Mouse (Mus musculus) layer of hippocampus, adult 11-12 months (tissue): Measurements from ENCODE around the gene Slc7a10.

Experiments
- DNase-seq: peaks from one replicate; pipeline ENCODE4 v3.0.0; 2022; ENCODE audit warnings: low spot score

Slc7a10 gene

DNA sequence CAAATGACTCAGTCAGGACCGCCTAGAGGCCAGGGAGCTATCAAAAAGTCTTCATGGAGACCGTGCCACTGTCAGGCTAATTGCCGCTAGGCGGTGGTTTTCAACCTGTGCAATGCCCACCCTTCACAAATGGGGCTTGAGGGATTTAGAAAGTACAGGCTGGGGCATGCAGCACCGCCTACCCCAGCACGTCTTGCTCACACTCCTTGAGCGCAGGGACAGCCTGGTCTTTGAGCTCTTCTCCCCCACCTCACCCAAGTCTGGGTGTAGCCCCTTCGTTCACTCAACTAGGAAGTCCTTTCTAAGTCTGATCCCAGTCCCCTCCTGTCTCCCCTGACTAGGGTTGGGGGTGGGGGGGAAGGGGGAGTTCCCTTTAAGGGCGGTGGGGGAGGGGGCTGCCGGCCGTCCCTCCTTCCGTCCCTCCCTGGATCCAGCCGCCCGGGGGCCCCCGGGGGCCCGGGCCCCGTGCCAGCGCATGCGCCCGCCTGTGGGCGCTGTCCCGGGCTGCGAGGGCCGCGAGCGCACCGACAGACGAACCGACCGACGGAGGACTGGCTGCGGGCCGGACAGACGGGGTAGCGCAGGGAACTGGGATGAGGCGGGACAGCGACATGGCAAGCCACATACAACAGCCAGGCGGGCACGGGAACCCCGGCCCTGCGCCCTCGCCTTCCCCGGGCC is at the start of gene Slc7a10:
Slc7a10 (plus strand) TSS at position 497 of the 681 bp plus-strand sequence.
- DNase-seq = no peak

DNA sequence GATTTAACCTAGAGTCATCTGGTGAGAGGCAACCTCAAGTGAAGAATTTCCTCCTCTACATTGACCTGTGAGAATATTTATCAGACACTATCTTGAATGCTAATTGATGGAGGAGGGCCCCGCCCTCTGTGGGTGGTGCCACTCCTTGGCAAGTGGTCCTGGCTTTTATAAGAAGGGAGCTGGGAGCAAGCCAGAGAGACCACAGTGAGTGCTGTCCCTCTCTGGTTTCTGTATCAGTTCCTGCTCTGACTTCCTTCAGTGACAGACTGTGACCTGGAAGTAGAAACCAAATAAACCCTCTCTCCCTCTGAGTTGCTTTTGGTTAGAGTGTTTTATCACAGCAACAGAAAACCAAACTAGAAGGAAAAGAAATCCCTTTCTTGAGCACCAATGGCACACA is 48.7 kb upstream of the Slc7a10 start:
- no peak for DNase-seq

DNA sequence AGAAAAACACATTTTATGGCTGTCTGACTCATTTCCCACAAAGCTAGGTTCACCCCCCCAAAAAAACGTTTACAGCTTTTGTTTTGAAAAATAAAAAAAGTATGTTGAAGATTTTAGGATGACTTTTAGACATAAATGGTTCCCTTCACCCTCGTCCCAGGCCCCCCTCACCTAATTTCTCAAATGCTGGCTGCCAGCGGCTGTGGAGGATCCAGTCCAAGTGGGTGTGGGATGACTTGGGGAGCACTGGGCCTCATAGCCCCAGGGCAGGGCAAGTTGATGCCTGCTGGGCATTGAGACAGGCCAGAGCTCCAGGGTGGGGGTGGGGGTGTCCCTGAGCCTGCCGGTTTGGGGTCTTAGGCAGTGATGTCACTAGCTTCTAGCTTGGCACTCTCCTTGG is 47.7 kb upstream of the Slc7a10 start:
- DNase-seq = no peak

DNA sequence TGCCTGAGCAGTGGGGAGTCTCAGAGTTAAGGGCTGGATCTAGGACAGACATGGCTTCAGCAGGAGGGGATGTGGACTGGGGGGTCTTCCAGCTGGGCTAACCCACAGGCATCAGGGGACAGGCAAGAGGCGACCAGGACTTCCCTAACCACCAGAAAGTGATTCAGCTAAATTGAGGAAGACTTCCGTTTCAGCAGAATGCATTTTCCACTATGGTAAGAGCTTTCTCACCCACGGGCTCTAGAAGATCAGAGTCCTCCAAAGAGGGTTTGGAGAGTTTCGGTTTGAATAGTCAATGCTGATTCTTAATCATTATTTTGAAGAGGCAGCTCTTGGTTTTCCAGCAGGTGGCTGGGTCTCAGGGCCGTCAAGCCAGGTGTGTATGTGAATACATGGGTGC is 46.3 kb upstream of the Slc7a10 start:
- no peak for DNase-seq

DNA sequence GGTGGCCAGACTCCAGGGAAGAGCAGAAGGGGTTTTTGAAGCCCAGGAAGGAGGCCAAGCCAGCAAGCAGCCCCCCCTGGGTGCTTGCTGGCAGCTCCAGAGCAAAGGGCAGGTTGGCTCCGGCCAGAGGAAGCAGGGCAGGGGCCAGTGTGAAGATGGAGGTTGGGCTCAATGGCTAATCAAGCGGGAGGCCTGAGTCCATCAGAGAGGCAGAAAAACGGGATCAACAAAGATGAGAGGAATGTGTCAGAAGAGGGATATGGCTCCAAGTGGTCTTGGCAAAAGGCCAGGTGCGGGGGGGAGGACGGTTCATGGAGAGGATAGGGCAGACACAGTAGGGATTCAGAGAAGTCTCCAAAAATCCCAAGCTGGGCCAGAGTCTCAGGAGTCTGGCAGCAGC is 44.7 kb upstream of the Slc7a10 start:
- no peak for DNase-seq

DNA sequence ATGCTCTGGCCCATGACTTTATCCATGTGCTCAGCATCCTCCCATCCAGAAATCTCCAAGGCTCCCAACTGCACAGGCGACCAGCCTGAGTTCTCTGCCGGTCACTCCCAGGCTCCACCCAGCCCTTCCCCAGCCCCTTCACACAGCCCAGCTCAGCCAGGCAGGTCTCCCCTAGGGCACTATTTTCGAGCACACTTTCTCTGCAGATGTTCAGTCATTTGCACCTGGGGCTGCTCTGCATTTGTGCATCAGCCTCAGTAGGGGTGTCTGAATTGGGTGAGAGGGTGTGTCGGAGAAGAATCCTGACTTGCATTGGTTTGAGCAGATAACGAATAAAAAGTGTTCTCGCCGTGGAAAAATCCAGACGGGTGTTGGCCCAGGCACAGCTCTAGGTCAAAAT is 43.7 kb upstream of the Slc7a10 start:
- no peak for DNase-seq

DNA sequence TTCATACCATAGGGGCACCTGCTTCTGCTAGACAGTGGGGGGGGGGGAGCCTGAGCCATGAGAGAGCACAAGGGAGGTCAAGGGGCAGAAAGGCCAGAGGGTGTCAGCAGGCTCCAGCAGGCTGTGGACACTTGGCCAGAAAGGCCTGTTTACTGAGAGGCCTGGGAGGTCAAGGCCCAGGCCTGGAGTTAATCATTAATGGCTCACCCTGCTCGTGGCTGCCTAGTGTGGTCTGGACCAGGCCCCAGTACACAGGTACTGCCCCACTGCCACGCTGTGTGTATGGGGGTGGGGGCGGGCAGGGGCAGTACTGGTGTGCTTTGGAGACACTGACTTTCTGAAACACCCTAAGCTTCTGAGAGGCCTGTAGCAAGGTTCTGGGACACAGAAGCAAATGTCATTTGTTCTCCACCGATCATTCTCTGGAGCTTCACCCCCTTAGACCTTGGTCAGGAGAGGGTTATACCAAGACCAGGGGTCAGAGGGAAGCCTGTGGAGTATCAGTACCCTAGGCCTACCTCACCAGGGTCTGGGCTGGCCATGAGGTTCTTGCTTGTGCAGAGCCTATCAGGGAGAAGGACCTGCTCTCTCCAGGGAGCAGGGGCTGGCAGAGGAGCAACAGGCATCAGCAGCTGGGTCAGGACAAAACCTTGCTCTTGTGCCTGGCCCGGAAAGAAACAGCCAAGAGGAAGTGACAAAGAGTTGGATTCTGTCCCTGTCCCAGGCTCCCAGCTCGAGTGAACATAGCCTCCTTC is 42.1 kb upstream of the Slc7a10 start:
- no peak for DNase-seq

DNA sequence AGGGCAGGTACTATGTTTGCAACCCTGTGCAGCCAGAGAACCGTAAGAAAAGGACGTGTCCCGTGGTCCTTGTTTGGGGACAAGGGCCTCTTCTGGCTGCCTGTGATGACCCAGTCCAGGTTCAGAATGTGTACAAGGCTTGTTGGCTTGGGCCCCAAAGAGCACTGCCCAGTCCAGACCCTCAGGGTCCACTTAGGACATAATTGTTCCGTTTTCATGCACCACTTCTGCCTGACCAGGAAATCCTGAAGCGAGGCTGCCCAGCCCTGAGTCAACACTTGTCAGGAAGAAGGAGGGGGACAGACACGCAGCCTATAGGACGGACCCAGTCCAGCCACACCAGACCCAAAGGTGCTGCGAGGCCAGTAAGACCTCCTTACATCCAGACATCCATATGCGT is 41.1 kb upstream of the Slc7a10 start:
- DNase-seq = no peak

DNA sequence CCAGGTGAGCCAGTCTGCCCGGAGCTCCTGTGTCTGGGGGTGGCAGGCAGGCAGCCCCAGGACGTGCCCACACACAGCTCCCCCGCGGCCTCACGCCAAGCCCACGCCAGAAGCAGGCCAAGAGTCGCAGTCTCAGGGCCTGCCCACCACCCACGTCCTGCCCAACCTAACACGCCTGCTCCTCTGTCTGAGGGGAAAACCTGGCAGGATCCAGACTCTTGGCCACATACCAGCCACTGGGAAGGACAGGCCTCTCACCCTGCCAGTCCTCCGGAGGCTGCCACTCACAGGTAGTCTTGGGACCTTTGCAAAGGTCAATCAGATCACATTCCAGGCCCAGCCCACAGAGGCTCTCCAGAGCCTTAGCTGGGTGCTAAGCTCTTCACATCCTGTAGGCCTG is 39.9 kb upstream of the Slc7a10 start:
- DNase-seq = no peak

DNA sequence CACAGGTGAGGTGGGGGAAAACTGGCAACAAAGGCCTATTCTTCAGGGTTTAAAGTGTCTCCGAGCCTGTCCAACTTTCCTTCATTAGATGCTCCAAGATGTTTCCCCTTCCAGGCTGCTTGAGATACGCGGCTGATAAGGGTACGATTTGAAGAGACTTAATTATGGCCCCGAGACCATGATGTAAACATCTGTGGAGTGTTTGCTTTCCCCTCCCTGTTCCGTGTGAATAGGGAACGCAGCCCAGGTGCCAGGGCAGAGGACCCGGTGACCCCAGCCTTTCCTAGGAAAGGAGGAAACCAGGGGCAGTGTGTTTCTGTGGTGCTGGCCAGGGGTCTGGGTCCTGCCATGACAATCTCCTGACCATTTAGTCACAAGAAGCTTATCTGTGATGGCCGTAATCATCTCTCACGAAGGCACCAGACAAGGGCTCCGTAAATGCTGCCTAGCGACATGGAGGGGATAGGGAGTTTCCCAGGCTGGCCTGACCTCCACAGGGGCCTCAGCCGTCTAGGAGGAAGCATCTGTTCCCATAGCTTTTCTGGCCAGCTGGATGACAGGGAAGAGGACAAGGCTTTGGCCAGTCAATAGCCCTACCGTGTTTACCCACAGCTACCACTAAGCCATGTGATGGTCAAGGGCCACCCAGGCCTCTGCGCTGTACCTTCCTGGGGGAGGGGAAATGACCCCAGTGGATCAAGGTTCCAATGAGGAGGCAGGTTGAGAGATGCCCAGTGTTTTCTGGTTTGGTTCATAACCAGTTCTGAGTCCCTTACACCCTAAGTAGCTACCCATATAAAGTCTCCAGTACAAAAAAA is 36.4 kb upstream of the Slc7a10 start:
- no peak for DNase-seq

DNA sequence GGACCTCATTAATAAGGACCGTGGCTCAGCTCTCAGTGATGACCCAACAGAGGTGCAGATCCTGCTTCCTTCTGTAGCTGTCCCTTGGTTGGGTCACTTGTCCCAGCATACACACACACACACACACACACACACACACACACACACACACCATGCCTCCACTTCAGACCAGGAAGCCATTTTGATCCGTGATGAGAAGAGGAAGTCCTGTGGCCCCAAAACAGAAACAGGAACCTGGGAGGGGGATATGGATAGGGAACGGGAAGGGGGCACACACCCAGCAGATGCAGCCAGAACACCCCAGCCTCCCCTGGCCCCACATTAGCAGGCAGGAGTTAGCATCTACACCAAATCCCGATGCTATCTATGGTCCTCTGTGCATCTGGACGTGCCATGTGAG is 35.3 kb upstream of the Slc7a10 start:
- peak; percentile 29 for DNase-seq

DNA sequence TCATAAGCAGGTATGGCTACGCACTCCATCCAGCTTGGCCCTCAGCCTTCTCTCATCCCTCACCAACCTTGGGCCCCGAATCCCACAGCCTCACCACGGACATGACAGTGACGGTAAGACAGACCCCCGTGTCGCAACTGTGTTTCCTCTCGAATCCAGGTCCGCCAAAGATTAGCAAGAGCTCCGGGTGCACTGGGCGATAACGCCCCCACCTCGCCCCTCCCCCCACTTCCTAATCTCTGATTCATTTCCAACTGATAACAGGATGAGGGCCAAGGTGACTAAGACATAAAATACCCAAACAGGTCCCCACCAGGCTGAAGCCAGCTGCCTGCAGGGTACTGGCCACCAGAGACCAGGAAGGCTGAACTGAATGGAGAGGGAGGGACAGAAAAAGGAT is 31.7 kb upstream of the Slc7a10 start:
- DNase-seq = no peak

DNA sequence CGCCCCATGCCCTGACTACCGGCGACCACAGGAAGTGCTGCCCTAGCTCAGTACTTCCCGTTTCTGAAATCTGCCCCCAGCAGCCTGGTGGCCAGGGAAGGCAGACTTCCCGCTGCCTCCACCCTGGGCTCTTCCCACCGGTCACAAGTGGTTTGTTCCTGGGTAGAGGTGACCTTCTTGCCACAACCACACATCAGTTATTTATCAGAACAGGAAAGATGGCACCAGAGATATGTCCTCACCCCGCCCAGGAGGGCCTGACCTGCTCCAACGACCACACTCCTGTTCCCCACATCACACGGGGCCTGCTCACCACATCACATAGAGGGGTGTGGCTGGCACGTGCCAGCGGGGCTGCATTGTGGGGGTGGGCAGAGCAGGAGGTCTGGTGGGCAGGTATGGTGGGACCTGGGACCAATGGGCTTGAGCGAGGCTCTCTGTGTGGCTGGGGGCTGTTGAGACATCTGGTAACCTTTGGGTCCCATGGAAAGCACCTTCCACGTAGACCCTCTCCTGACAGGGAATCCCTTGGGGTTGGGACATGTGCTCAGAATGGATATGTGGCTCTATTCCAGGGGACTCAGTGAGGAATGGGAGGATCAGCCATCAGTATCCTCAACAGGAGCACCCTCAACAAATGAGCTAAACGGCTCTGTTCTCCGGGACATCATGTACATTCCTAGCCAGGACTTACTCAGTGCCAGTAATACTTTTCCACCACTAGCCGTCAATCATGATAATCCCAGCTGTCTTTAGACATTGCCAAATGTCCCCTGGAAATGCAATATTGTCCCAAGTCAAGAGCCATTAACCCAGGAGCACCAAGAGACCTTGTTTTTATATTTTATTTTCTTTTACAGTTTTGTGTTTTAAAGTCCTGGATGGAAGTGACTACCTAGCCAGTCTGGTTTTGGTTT is 29.4 kb upstream of the Slc7a10 start:
- peak; percentile 20 for DNase-seq

DNA sequence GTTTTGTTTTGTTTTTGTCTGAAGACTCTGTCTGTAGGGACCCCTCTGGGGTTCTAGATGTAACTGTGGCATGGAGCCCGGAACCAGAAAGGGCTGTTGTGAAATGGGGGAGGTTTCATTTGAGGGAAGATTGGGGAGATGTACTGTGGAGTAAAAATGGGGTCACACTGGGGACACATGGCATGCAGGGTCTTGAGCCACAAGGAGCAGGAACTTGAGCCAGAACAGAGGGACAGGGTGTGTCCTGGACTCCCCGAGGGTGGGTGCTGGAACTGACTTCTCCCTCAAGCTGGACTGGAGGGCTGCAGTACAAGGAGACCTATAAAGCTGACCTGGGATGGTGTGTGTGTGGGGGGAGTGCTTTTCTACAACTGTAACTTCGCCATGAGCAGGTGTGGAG is 28.7 kb upstream of the Slc7a10 start:
- DNase-seq = no peak

DNA sequence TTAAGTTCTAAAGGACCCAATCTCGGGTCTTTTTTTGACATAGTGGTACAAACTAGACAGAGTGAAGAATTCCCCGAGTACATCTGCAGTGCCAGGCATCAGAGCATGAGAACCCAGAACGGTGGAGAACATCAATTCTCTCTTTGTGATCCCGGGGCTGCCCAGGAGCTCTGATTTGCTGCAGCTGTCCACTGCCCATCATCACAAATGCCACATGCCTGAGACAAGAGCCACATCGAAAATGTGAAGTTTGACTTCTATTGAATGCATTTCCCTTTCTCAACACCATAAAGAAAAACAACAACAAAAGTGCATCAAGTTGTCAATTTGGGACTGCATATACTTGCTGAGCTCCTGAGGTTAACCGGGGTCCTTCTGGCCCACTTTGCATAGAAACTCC is 23.7 kb upstream of the Slc7a10 start:
- DNase-seq = no peak

DNA sequence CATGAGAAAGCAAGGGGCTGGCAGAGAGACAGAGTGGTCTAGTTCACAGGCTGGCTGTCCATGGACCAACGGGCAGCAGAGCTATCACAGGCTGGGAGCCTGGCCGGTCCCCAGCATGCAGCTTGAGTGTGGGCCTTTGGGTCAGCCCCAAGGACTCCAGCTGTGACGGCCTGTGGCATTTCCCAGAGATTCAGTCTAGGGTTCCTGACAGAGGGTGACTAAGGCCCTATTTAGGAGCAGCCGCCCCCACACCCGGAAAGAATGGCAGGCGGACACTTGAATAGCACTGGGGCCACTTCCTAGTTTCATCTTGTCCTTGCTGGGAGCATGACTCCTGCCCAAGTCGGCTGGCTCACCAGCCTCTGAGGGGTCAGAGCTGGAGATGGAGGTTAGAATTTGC is 22.6 kb upstream of the Slc7a10 start:
- DNase-seq = peak; percentile 61

DNA sequence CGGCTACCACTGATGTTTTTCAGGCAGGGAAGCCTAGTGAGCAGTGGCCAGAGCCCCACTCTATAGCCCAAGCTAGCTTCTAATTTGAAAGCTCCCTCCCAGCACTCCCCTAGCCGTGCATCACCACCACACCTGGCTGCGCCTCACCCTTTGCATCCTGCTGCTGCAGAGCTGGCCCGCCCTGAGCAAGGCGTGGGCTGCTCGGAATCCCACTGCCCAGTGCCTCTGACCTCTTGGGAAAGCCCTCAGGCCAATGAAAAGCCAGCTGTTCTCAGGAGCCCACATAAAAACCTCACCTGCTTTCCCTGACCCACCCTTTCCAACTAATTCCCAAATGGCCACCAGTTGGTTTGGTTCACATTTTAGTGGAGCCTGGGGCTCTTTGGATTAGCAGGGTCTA is 22.1 kb upstream of the Slc7a10 start:
- no peak for DNase-seq

DNA sequence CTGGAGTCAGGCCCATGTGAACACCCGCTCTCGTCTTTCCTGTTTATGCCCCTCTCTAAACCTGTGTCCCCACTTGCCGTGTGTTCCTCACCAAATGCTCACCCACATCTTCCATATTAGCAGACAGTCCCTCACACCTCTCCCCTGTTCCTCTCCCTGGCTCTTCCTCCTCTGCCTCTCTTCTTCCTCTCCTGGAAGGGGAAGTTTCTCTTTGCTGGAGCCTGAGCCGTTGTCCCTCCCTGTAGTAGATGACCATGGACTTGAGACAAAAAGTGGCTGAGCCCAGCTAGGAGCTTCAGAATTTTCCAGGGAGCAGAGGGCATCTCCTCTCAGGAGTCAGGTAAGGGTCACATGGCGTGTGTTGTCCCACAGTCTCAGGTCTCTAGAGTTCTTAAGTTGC is 19.2 kb upstream of the Slc7a10 start:
- DNase-seq = no peak

DNA sequence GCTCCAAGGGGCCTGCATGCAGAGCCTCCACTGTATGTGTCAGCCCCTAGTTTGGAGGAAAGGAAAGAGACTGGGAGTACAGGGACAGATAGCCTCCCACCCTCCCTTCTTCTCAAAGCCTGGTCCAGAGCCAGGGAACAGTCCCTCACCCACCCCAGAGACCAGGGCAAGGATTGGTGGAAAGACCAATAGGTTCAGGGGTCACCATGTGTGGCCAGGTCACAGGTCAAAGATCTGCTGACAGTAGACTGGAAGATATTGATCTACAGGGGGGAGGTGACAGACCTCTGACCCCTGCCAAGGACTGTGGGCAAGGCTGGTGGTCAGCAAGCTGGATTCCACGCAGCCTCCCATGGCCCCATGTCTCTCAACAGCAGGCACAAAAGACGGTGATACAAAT is 18.3 kb upstream of the Slc7a10 start:
- no peak for DNase-seq

DNA sequence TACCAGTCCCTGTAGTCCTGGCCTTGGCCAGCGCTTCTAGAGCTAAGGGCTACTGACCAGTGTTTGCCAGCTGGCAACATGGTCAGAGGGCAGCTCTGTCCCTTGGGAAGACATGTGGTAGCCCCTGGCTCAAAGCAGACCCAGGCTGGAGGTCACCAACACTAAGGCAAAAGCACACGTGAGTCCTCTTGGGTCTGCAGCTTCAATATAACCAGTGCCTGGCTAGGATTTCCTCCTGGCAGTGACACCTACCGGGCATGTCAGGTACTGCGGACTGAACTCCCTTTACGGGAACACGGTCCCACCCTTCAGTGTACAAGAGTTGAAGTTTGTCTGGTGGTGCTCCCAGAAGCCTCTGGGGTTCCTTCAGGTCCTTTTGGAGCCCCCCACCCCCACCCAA is 16.8 kb upstream of the Slc7a10 start:
- peak; percentile 91 for DNase-seq

DNA sequence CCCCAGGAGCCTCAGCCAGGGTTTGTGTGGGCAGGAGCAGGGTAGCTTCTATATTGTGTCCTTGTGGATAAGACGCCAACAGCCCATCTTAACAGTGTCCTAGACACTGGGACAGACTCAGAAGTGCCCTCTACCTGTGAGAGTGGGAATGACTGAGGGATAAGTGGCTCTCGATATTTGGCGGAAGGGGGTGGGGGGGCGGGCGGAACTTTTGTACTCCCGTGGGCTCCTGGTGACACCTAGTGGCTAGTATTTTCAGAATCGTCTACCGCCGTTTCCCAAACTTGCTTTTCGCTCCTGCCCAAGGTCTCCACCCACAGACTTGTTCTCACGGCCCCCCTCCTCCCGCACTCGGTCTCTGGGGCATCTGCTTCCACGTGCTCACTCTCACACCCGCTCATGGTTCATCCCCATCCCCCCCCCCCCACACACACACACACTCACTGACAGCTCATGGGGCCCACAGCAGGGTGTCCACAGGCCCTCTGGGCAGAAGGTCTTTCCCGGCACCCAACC is 14.3 kb upstream of the Slc7a10 start:
- DNase-seq = peak; percentile 87

DNA sequence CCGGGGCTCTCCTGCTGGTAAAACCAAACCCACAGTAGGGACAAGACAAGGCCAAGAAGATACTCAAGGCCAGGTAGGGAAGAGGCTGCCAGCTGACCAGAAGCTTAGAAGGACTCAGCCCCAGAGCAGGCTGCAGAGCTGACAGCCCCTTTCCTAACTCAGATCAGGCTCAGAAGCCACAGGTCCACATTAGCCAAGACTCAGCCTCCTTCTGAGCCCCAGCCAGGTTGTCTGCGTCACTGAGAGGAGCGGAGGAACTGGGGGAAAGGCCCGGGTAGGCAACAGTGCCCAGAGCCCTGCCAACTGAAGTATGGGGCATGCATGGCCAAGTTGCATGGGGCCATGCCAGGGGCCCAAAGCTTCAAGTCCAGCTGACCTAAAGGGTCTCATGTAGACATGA is 13.7 kb upstream of the Slc7a10 start:
- DNase-seq = no peak
